Mouse (Mus musculus) heart, adult 9 months (tissue): ENCODE data around the gene Sh3bgrl2.
"Not testable (repeated sequence)": the region's sequence is repeated elsewhere in the genome, so short reads cannot be mapped to it uniquely, and the experiment has no call there.

Source experiments
- DNase-seq, 2 experiments: peaks; one replicate each; pipeline ENCODE4 v3.0.0; 2022; ENCODE audit warnings: low spot score in 2 of 2

The Sh3bgrl2 gene

GRCm38 (mm10) chr9:83547830-83548689, at the start of gene Sh3bgrl2:
Gene Sh3bgrl2, plus strand, starts transcription at chr9:83548327.
- peak; percentile 77 to 80 for DNase-seq

GRCm38 (mm10) chr9:83519081-83519480, 29.0 kb upstream of the Sh3bgrl2 start:
- DNase-seq = not testable (repeated sequence)

DNA sequence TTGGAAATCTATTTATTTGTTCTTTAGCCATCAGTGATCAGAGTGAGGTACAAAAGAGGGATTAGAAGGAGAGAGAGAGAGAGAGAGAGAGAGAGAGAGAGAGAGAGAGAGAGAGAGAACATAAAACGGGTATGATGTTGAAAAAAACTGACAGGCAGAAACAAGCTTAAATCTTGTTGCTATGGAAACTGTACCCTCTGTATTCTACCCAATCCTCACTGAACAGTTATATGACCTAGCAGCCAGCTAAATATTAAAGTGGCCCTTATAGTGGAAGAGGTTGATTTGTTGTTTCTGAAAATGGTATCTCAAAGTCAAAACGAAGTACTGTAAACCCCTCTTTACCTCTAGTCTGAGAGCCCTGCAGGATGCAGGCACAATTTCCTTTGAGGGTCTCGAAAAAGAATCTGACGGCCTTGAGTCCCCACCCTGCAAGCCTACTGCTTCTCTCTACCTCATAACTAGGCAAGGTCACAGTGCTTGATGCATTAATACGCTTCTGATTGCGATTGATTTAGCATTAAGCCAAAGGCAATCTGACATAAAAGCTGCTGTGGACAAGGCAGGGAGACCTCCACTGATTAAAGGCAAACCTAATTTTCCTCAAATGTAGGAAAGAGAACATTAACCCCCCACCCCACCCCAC, 28.5 kb upstream of the Sh3bgrl2 start:
- DNase-seq = no peak

GRCm38 (mm10) chr9:83527341-83528060, 20.6 kb upstream of the Sh3bgrl2 start:
- DNase-seq = no peak

GRCm38 (mm10) chr9:83533044-83533769, 14.9 kb upstream of the Sh3bgrl2 start:
- DNase-seq = no peak

DNA sequence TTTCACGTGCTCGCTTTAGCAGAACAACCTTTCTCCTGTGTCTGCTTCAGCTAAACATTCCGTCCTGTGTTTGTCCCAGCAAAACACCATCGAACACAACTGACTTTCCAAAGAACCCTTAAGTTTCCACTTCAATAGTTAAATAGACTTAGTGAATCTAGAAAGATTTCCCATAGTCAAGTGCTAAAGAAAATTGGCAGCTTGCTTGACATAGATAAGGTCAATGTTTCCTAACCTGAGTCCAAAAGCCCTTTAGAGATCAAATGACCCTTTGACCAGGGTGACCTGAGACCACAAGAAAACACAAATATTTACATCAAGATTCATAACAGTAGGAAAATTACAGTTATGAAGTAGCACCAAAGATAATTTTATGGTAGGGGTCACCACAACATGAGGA, 11.2 kb upstream of the Sh3bgrl2 start:
- no peak for DNase-seq

- no peak for DNase-seq
Measured at GRCm38 (mm10) chr9:83537510-83537909, 10.6 kb upstream of the Sh3bgrl2 start.

- no peak for DNase-seq
Measured at GRCm38 (mm10) chr9:83537921-83538536, 10.1 kb upstream of the Sh3bgrl2 start.

GRCm38 (mm10) chr9:83539809-83540491, 8.2 kb upstream of the Sh3bgrl2 start:
- no peak for DNase-seq

- no peak for DNase-seq
Measured at GRCm38 (mm10) chr9:83540492-83540857, 7.7 kb upstream of the Sh3bgrl2 start.

GRCm38 (mm10) chr9:83540975-83541374, 7.2 kb upstream of the Sh3bgrl2 start:
- no peak for DNase-seq

DNA sequence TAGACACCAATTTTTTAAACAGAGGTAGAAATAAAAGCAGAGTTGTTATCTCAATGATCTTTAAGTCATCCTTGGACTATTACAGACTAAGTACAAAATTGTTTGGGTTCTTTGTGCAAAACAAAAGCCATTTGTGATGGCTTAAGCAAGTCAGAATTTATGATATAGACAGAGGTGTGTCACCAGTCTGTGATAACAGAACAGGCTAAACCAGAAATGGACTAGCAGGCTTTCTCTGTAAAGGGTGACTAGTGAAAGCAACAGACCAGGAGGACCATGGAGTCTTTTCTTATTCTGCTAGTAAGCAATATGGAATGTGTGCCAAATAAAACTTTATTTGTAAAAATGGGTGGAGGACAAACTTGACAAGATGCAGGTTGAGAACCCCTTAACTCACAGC, 2.9 kb upstream of the Sh3bgrl2 start:
- no peak for DNase-seq

GRCm38 (mm10) chr9:83546316-83546715, 1.8 kb upstream of the Sh3bgrl2 start:
- no peak for DNase-seq

DNA sequence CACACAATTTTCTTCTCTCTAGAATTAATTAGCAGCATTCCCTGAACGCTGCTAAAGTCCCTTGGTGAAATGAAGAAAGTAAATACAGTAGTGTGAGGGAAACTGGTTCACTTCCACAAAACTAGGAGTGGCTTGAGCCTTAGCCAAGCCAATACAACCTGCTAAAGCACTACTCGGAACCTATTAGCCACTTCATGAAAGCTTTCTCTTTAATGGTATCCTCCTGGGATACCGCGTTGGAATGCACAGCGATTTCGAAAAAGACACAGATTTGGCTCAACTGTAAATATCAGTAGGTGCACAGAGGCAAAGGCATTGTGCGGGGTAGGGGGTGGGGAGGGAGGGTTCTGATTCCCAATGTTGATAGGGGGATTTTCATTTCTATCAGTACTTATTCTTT, 898 bp upstream of the Sh3bgrl2 start:
- DNase-seq = no peak

GRCm38 (mm10) chr9:83549866-83550265, 1.7 kb downstream of the Sh3bgrl2 start:
- no peak for DNase-seq

DNA sequence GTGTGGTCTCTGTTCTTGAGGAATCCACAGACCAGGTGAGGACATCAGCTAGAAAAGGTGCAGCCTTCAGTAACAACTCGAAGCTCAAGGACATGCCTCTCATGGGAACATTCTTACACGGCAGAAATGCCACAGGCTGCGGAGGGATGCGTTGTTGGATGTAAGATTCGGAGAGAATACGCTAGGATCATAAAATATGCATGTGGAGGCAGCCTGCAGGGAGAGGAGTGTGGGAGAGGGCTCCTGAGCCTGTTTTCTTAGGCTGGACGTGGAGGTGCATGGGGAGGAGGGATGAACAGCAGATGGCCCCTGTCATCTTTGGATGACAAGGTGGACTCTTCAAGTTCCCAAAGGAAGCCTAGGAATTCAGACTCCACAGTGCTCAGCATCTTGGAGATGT, 3.0 kb downstream of the Sh3bgrl2 start:
- DNase-seq = no peak

- no peak for DNase-seq
Measured at GRCm38 (mm10) chr9:83551632-83552031, 3.5 kb downstream of the Sh3bgrl2 start.

GRCm38 (mm10) chr9:83555580-83555979, 7.5 kb downstream of the Sh3bgrl2 start:
- DNase-seq = no peak

GRCm38 (mm10) chr9:83556236-83556635, 8.1 kb downstream of the Sh3bgrl2 start:
- no peak for DNase-seq
